Mouse (Mus musculus) brain, embryonic 14.5 days (tissue): ENCODE data around the gene Inip.

Source experiments
- CTCF ChIP-seq: fragments of 200-500 bp; IDR thresholded peaks from 2 replicates; pipeline ENCODE4 v1.5.1; 2012; ENCODE audit warnings: inconsistent platforms, mild to moderate bottlenecking, moderate library complexity, borderline replicate concordance; ENCODE audit not compliant: insufficient read depth, insufficient read length; ENCODE audit errors: extremely low read depth
- POLR2A ChIP-seq: fragments of 200-500 bp; IDR thresholded peaks from 2 replicates; pipeline ENCODE4 v1.6.1; 2012; ENCODE audit warnings: mild to moderate bottlenecking, inconsistent platforms, borderline replicate concordance; ENCODE audit not compliant: poor library complexity, insufficient read depth, insufficient read length, severe bottlenecking; ENCODE audit errors: extremely low read depth

- TF ChIP-seq POLR2A (no peak), CTCF (no peak)
These were observed 24.2 kb upstream of the Inip start for GRCm38 (mm10) chr4:59825634-59826033.
